Mouse (Mus musculus) thymus, adult 2 months (tissue): ENCODE data around the gene Rpl23. TPM values are rescaled to one million over a fixed set of nuclear protein-coding genes. Genes with fewer than 3 reads are reported as not detected.

Experiments
- DNase-seq: peaks from one replicate; pipeline ENCODE4 v3.0.0; 2021
- H3K27ac ChIP-seq: fragments of 200-500 bp; 2 replicates; pipeline ENCODE4 v1.5.1; 2012; ENCODE audit warnings: low read length, control low read depth; ENCODE audit not compliant: control insufficient read depth, insufficient read depth
- H3K27me3 ChIP-seq: fragments of 200-500 bp; 2 replicates; pipeline ENCODE4 v1.6.1; 2012; ENCODE audit warnings: mild to moderate bottlenecking, low read length, moderate library complexity, mixed read lengths; ENCODE audit not compliant: control insufficient read depth, insufficient read depth
- H3K36me3 ChIP-seq: fragments of 200-500 bp; 2 replicates; pipeline ENCODE4 v1.6.1; 2012; ENCODE audit warnings: mild to moderate bottlenecking, low read length, moderate library complexity; ENCODE audit not compliant: control insufficient read depth, insufficient read depth
- H3K4me1 ChIP-seq: fragments of 200-500 bp; replicated peaks from 2 replicates; pipeline ENCODE4 v1.6.1; 2012; ENCODE audit warnings: low read length; ENCODE audit not compliant: control insufficient read depth, insufficient read depth
- H3K4me3 ChIP-seq: fragments of 200-500 bp; 2 replicates; pipeline ENCODE4 v1.5.1; 2012; ENCODE audit warnings: mild to moderate bottlenecking, low read length, control low read depth, moderate library complexity; ENCODE audit not compliant: control insufficient read depth, insufficient read depth
- CTCF ChIP-seq: fragments of 200-500 bp; IDR thresholded peaks from 2 replicates; pipeline ENCODE4 v1.5.1; 2012; ENCODE audit warnings: mild to moderate bottlenecking, control low read depth, low read length, moderate library complexity, borderline replicate concordance; ENCODE audit not compliant: control insufficient read depth, poor library complexity, insufficient read depth; ENCODE audit errors: extremely low read depth
- POLR2A ChIP-seq: fragments of 200-500 bp; IDR thresholded peaks from 2 replicates; pipeline ENCODE4 v1.6.1; 2012; ENCODE audit warnings: mild to moderate bottlenecking, low read length, control low read depth, moderate library complexity; ENCODE audit not compliant: control insufficient read depth, poor library complexity, insufficient read depth; ENCODE audit errors: extremely low read depth
- WGBS: fragments of 180-500 bp; shearing (Covaris S2); methylation state at CpG from one replicate; pipeline ENCODE4 v1.1.7; 2018; 5-methylcytosine and 5-hydroxymethylcytosine counted together
- polyA plus RNA-seq: library from polyadenylated mRNA; depleted of rRNA; stranded (reverse); fragments of >200 nt; gene quantifications from 2 replicates; pipeline ENCODE4 v1.2.3, GENCODE M21; 2012

Gene Rpl23
- polyA plus RNA-seq, 1 experiment: 154 TPM

DNA sequence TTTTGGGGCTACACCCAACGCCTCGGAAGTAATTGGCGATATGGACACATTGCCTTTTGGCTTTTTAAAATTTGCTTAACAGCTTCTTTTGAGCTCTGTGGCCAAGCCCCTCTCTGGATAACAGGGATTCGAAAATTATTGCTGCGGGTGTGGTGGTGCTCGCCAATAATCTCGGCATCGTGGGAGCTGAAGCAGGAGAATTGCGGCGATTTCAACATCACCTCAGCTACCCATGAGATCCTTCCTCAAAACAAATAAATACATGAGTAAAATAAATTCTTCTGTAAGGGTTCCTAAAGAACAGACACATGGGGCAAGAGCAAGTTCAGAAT is 293 bp upstream of the Rpl23 start:
- WGBS: under 1% methylated on average over 10 of the region's 10 CpGs
- Histone ChIP-seq H3K27me3 (no peaks in the 10 kb centered on the region), H3K4me3 (peak overlapping the region; percentile 85), H3K27ac (no peak overlapping the region), H3K36me3 (peaks cover 30% of the 10 kb centered on the region), H3K4me1 (peaks cover 6% of the 10 kb centered on the region)
- TF ChIP-seq POLR2A (no peak), CTCF (no peak)
- no peak for DNase-seq

DNA sequence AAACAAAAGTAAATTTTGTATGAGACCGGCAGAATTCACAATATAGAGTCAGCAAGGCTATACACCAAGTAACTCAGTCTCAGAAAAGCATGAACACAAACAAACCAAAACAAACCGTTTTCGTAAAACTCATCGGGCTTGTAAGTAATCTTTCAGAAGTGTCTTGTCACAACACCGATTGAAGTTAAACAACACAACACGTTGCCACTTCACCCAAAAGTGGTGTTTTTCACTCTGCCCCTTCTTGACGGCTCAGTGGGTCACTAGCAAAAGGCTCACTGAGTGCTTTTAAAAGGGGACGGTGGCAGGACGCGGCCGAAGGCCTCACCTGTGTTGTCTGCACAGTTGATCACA is 782 bp downstream of the Rpl23 start:
- 3% methylated on average over 11 of the region's 11 CpGs for WGBS
- TF ChIP-seq CTCF: no peak
- TF ChIP-seq POLR2A: no peak
- Histone ChIP-seq H3K27me3 (no peaks in the 10 kb centered on the region), H3K4me1 (peaks cover 6% of the 10 kb centered on the region), H3K4me3 (peak overlapping the region; percentile 85), H3K27ac (peak overlapping the region; percentile 10; the same call in 1 of the 2 replicates), H3K36me3 (peaks cover 41% of the 10 kb centered on the region)
- DNase-seq: no peak

DNA sequence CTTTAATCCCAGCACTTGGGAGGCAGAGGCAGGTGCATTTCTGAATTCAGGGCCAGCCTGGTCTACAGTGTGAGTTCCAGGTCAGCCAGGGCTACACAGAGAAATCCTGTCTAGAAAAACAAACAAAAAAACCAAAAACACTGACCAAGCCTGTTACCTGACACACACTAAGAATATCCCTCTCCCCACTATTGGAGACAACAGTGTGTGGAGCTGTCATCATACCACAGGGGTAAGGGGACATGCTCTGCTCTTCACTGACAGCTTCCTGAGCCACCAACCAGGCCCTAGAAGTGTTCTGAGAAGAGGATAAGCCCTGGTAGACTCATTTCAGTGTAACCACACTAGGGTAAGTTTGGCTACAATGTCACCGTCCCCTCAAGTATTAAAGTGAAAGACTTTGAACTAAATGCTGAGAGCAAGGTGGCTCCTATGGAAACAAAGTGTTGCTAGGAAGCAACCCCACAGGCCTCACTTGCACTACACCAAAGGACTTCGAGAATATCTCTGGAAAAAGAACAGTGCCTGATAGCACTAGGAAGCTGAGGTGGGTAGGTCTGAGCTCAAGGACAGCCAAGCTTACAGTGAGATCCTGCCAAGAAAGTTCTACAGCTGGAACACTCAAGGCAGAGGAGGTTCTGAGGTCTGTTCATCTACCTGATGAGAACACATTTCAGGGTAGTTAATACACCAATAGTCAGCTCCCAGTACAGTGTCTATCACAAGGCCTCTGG is 2.1 kb downstream of the Rpl23 start:
- H3K4me1 ChIP-seq: peaks cover 6% of the 10 kb centered on the region
- H3K27me3 ChIP-seq: no peaks in the 10 kb centered on the region
- H3K4me3 ChIP-seq: no peak overlapping the region
- TF ChIP-seq POLR2A (no peak), CTCF (no peak)
- no peak overlapping the region for H3K27ac ChIP-seq
- H3K36me3 ChIP-seq: peaks cover 47% of the 10 kb centered on the region
- WGBS: 64% methylated on average over 2 of the region's 2 CpGs
- no peak for DNase-seq

- Histone ChIP-seq H3K36me3 (peaks cover 49% of the 10 kb centered on the region), H3K4me1 (peaks cover 6% of the 10 kb centered on the region), H3K27ac (no peak overlapping the region), H3K4me3 (no peak overlapping the region), H3K27me3 (no peaks in the 10 kb centered on the region)
- 92% methylated on average over 1 of the region's 1 CpGs for WGBS
- TF ChIP-seq CTCF: no peak
- no peak for TF ChIP-seq POLR2A
- no peak for DNase-seq
Observed at GRCm38 (mm10) chr11:97778918-97779317, 3.3 kb downstream of the Rpl23 start.

GRCm38 (mm10) chr11:97777129-97777529 is 5.1 kb downstream of the Rpl23 start:
- H3K4me3 ChIP-seq: no peak overlapping the region
- peaks cover 49% of the 10 kb centered on the region for H3K36me3 ChIP-seq
- no peak for DNase-seq

DNA sequence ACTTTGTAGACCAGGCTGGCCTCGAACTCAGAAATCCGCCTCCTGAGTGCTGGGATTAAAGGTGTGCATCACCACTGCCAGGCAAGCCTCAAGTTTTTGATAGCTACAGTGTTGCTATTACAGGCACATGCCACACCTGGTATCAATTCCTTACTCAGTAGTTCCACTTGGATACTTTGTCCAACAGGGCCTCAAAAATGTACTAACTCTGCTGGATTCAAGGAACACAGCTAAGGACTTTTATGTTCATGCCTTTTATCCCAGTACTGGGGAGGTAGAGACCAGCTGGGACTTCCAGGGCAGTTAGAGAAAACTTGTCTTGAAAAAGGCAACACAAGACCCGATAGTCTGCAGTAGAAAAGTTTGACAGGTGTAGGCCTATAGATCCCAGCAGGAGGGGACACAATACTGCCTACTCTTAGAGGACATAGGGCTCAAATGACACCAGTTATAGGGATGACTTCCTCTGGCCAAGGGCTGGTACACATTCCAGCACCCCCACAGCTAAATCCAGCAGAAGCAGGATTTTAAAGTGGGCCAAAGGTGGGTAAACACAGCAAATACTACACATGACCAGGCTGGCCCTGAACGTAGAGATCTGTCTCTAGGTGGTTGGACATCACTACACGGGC is 5.6 kb downstream of the Rpl23 start:
- WGBS: 94% methylated on average over 5 of the region's 5 CpGs
- Histone ChIP-seq H3K4me3 (no peak overlapping the region), H3K27me3 (no peaks in the 10 kb centered on the region), H3K36me3 (peaks cover 49% of the 10 kb centered on the region), H3K27ac (no peak overlapping the region), H3K4me1 (peaks cover 6% of the 10 kb centered on the region)
- no peak for TF ChIP-seq POLR2A
- TF ChIP-seq CTCF: no peak
- DNase-seq: no peak

More at GRCm38 (mm10) chr11:97777129-97777529, 5.1 kb downstream of the Rpl23 start:
- no peak overlapping the region for H3K27ac ChIP-seq
- H3K27me3 ChIP-seq: no peaks in the 10 kb centered on the region
- 71% methylated on average over 2 of the region's 2 CpGs for WGBS
- TF ChIP-seq POLR2A (no peak), CTCF (no peak)
- peaks cover 6% of the 10 kb centered on the region for H3K4me1 ChIP-seq
